Mouse (Mus musculus) kidney, adult 2 months (tissue): ENCODE data around the gene Nkapl. TPM values are rescaled to one million over a fixed set of nuclear protein-coding genes. Genes with fewer than 3 reads are reported as not detected.
A peak's percentile ranks its signal among the peaks of the same experiment; 100 is the strongest.

Experiments used
- DNase-seq: peaks from one replicate; pipeline ENCODE4 v3.0.0; 2021
- H3K27ac ChIP-seq: fragments of 200-500 bp; 2 replicates; pipeline ENCODE4 v1.5.1; 2012; ENCODE audit warnings: low read depth, low read length, control low read depth, inconsistent platforms; ENCODE audit not compliant: insufficient read depth
- H3K27me3 ChIP-seq: fragments of 200-500 bp; replicated peaks from 2 replicates; pipeline ENCODE4 v1.6.1; 2012; ENCODE audit warnings: mild to moderate bottlenecking, moderate library complexity, low read length, inconsistent platforms; ENCODE audit not compliant: control insufficient read depth, insufficient read depth
- H3K36me3 ChIP-seq: fragments of 200-500 bp; 2 replicates; pipeline ENCODE4 v1.6.1; 2012; ENCODE audit warnings: mild to moderate bottlenecking, moderate library complexity, low read length, inconsistent platforms; ENCODE audit not compliant: control insufficient read depth, insufficient read depth
- H3K4me1 ChIP-seq: fragments of 200-500 bp; 2 replicates; pipeline ENCODE4 v1.6.1; 2011; ENCODE audit warnings: low read length; ENCODE audit not compliant: control insufficient read depth, insufficient read depth
- H3K4me3 ChIP-seq: fragments of 200-500 bp; 2 replicates; pipeline ENCODE4 v1.5.1; 2011; ENCODE audit warnings: mild to moderate bottlenecking, low read depth, low read length, control low read depth; ENCODE audit not compliant: insufficient read depth
- CTCF ChIP-seq: fragments of 200-500 bp; conservative IDR thresholded peaks from 2 replicates; pipeline ENCODE4 v1.5.1; 2011; ENCODE audit warnings: low read depth, mild to moderate bottlenecking, control low read depth, low read length, moderate library complexity, mixed read lengths; ENCODE audit not compliant: insufficient read depth, insufficient read length
- POLR2A ChIP-seq: fragments of 200-500 bp; IDR thresholded peaks from one replicate; pipeline ENCODE4 v1.6.1; 2011; ENCODE audit warnings: low read depth, low read length, control low read depth
- WGBS: fragments of 180-500 bp; shearing (Covaris S2); methylation state at CpG from one replicate; pipeline ENCODE4 v1.1.7; 2018; 5-methylcytosine and 5-hydroxymethylcytosine counted together
- polyA plus RNA-seq: library from polyadenylated mRNA; depleted of rRNA; stranded (reverse); fragments of >200 nt; gene quantifications from 2 replicates; pipeline ENCODE4 v1.2.3, GENCODE M21; 2012

Nkapl gene
- polyA plus RNA-seq, 1 experiment = 0.13 TPM

DNA sequence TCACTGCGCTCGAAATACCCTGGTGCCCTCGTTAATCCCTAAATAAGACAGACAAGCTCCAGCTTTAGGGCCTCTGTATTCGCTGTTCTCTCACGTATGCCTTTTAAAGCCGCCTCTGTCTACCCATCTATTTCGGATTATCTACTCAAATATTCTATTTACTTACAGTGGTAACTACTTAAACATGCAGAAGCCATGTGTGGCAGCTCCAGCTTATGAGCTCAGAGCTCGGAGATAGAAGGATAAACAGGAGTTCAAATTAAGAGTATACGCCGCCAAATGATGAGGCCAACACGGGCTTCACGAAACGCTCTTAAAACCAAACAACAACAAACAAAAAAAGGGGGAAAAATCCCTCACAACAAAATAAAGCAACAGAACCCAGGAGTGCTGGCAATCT, 15.3 kb downstream of the Nkapl start:
- no peaks in the 10 kb centered on the region for H3K27me3 ChIP-seq
- DNase-seq = no peak
- peak overlapping the region; percentile 96 for H3K27ac ChIP-seq
- 0 out of 2 replicates have a peak, but pooled peaks cover 2% of the 10 kb centered on the region for H3K36me3 ChIP-seq
- WGBS = under 1% methylated on average over 13 of the region's 13 CpGs
- H3K4me1 ChIP-seq = peaks cover 6% of the 10 kb centered on the region; the same call in 1 of the 2 replicates
- peak overlapping the region; percentile 97 for H3K4me3 ChIP-seq
- TF ChIP-seq CTCF = no peak
- no peak for TF ChIP-seq POLR2A

- H3K4me1 ChIP-seq = peaks cover 6% of the 10 kb centered on the region; the same call in 1 of the 2 replicates
- no peak for TF ChIP-seq CTCF
- TF ChIP-seq POLR2A = no peak
- no peak overlapping the region for H3K27ac ChIP-seq
- 84% methylated on average over 16 of the region's 16 CpGs for WGBS
- no peaks in the 10 kb centered on the region for H3K27me3 ChIP-seq
- peaks cover 13% of the 10 kb centered on the region for H3K36me3 ChIP-seq
- no peak overlapping the region for H3K4me3 ChIP-seq
- DNase-seq = peak; percentile 34
These were observed 20.3 kb downstream of the Nkapl start for GRCm38 (mm10) chr13:21447856-21448614.

- Histone ChIP-seq H3K27ac (no peak overlapping the region), H3K36me3 (peaks cover 13% of the 10 kb centered on the region), H3K4me1 (no peaks in the 10 kb centered on the region), H3K4me3 (no peak overlapping the region), H3K27me3 (no peaks in the 10 kb centered on the region)
- 85% methylated on average over 9 of the region's 9 CpGs for WGBS
- TF ChIP-seq CTCF (no peak), POLR2A (no peak)
- DNase-seq = no peak
These were observed 21.5 kb downstream of the Nkapl start for GRCm38 (mm10) chr13:21446796-21447195.

DNA sequence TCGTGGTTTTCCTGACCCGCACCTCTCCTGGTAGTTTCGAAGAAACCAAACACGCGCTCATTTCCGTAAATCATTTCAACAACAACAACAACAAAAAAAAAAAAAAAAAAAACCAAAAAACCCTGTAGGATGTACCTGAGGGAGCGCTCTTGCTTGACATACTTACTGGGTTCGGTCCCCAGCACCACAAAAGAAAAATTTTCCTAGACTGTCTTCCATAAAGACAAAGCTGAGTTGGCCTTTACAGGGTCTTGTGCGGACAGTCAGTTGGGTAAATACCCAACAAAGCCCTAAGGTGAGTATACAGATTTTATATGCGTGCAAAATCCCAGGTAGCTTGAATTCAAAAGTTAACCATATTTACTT, 27.1 kb downstream of the Nkapl start:
- Histone ChIP-seq H3K36me3 (peaks cover 6% of the 10 kb centered on the region; the same call in 1 of the 2 replicates), H3K4me3 (peak overlapping the region; percentile 69), H3K4me1 (peaks cover 7% of the 10 kb centered on the region; the same call in 1 of the 2 replicates), H3K27me3 (no peaks in the 10 kb centered on the region), H3K27ac (peak overlapping the region; percentile 82; the same call in 1 of the 2 replicates)
- no peak for DNase-seq
- no peak for TF ChIP-seq POLR2A
- TF ChIP-seq CTCF = no peak
- 23% methylated on average over 10 of the region's 10 CpGs for WGBS

- Histone ChIP-seq H3K27me3 (no peaks in the 10 kb centered on the region), H3K4me1 (peaks cover 7% of the 10 kb centered on the region; the same call in 1 of the 2 replicates), H3K4me3 (peak within 1 kb of the TSS; percentile 69), H3K27ac (peak within 1 kb of the TSS; percentile 82), H3K36me3 (peaks cover 6% of the 10 kb centered on the region; the same call in 1 of the 2 replicates)
- peak; percentile 38; the same call in 1 of the 2 replicates for TF ChIP-seq CTCF
- TF ChIP-seq POLR2A = no peak
- DNase-seq = peak; percentile 75
- under 1% methylated on average over 32 of the region's 32 CpGs for WGBS
These were observed 27.7 kb downstream of the Nkapl start, which contains the start of gene Pgbd1 for GRCm38 (mm10) chr13:21440503-21441206. Pgbd1 (minus strand) TSS chr13:21441058.

- no peaks in the 10 kb centered on the region for H3K27me3 ChIP-seq
- no peak overlapping the region for H3K4me3 ChIP-seq
- peaks cover 5% of the 10 kb centered on the region; the same call in 1 of the 2 replicates for H3K4me1 ChIP-seq
- 74% methylated on average over 4 of the region's 4 CpGs for WGBS
- no peak overlapping the region for H3K27ac ChIP-seq
- TF ChIP-seq CTCF (no peak), POLR2A (no peak)
- DNase-seq = no peak
- H3K36me3 ChIP-seq = no peaks in the 10 kb centered on the region
These were observed 32.8 kb downstream of the Nkapl start for GRCm38 (mm10) chr13:21435476-21435875.

DNA sequence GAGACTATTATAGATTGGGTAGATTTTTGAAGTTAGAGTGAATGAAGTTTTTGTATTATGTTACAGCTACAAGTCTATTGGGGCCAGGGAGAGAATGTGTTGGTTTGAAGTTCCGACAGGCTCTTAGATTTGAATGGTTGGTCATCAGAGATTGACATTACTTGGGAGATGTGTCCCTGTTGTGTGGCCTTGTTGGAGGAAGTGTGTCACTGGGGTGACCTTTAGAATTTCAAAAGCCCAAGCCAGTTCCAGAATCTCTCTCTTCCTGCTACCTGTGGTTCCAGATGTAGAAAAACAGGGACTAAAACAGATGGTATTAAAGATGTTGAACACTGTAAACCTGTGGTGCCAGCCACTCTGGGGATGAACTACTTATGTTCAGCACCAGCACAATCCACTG, 40.7 kb downstream of the Nkapl start:
- H3K4me1 ChIP-seq = no peaks in the 10 kb centered on the region
- no peak overlapping the region for H3K27ac ChIP-seq
- TF ChIP-seq POLR2A (no peak), CTCF (no peak)
- WGBS = 100% methylated on average over 1 of the region's 1 CpGs
- no peaks in the 10 kb centered on the region for H3K36me3 ChIP-seq
- no peaks in the 10 kb centered on the region for H3K27me3 ChIP-seq
- H3K4me3 ChIP-seq = no peak overlapping the region
- no peak for DNase-seq
